Mouse (Mus musculus) splenic B cell, adult 2 months (primary cell): ENCODE results near the gene Dmrtc2.

Experiments
- DNase-seq: peaks from one replicate; pipeline ENCODE4 v3.0.0-alpha.2; 2011; ENCODE audit warnings: low read depth, low spot score
- H3K27me3 ChIP-seq: 2 replicates; pipeline ENCODE4 v1.6.1; 2012; ENCODE audit warnings: mild to moderate bottlenecking, low read length, moderate library complexity, mixed read lengths; ENCODE audit not compliant: control insufficient read depth, poor library complexity, insufficient read depth, severe bottlenecking
- H3K36me3 ChIP-seq: 2 replicates; pipeline ENCODE4 v1.6.1; 2012; ENCODE audit warnings: mild to moderate bottlenecking, low read length, moderate library complexity, mixed read lengths; ENCODE audit not compliant: control insufficient read depth, poor library complexity, insufficient read depth, severe bottlenecking

Gene Dmrtc2

DNA sequence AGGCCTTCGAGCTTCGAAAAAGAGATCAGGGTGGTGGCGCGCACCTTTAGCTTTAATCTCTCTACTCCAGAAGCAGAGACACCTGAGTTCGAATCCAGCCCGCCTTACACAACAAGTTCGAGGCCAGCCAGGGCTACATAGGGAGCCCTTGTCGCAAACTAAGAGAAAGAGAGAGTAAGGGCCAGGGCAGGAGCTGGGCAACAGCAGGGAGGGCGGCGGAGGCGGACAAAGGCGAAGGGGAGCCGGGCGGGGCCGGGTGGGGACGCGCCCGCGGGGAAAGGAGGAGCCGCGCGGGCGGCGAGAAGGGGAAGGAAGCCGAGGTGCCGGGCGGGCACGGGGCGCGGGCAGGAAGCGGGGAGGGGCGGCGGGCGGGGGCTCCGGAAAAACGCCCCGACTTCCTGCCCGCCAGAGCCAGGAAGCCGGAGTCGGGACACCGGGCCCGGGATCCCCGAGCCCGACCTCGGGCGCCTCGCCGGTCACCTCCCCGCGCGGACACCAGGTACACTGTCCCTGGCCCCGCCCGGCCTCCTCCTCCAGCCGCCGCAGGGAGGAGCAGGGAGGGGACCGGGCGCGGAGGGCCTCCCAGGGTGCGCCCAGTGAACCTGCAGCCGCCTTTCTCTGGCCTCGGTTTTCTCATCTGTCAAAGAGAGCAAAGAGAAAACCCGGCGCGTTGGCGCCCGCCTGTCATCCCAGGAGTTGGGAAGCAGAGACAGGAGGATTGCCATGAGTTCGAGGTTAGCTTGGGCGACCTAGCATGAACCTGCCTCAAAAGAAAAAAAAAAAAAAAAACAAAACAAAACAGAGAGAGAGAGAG lies 33.0 kb downstream of the Dmrtc2 start, which contains the start of gene Arhgef1:
Gene Arhgef1, plus strand, starts transcription at position 283 of the 814 bp plus-strand sequence.
- Histone ChIP-seq H3K27me3 (no peaks in the 10 kb centered on the region), H3K36me3 (peaks cover 18% of the 10 kb centered on the region)
- peak; percentile 80 for DNase-seq

DNA sequence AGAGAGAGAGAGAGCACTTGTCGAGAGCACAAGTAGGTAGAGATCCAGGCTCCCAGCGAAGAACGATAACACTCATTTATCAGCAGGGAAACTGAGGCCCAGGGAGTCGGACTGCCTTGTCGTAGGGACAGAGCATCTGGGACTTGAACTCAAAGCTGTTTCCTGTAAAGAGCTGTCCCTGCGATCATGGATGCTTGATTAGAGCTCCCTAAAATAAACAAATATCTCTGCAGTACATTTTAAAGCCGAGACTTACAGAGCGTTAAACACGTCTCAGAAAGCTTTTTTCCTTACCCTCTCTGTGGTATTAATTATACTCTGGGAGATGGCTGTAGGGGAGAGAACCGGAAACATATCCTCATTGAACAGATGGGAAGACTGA lies 33.6 kb downstream of the Dmrtc2 start:
- Histone ChIP-seq H3K36me3 (peaks cover 21% of the 10 kb centered on the region), H3K27me3 (no peaks in the 10 kb centered on the region)
- DNase-seq = peak; percentile 46

DNA sequence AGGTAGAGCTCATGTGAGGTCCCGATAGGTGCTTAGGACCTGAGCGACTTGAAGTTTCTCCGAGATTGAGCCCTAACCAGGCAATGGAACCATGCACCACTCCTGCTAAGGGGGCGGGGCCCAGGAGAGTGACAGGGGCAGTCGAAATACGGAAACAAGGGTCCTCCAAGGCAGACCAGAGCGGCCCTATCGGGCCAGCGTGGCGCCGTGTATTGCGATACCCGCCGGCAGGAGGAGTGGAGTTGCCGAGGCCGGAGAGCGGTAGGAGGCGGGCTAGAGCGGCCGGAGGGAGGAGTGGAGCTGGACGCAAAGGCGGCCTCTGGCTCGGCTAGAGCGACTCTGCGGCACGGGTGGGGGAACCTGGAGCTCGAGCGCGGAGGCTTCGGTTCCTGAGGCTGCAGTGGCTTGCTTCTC lies 34.2 kb downstream of the Dmrtc2 start:
- H3K27me3 ChIP-seq = no peaks in the 10 kb centered on the region
- peaks cover 18% of the 10 kb centered on the region for H3K36me3 ChIP-seq
- peak; percentile 99 for DNase-seq

DNA sequence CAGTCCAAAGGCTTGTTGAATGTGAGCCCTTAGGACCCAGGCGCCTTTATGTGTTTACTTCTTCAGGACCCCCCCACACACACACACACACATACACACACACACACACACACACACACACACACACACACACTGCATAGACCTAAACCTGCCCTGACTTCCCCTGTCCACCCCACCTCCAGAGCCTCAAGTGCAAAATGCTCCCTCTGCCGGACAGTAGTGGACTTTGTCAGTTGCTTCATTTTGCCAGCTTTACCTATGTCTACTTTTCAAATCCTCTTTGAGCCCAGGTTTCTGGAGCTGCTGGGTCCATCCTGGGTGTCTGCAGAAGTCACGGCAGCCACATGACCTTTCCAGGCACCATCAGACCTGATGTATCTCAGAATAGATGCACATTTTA lies 35.1 kb downstream of the Dmrtc2 start:
- H3K27me3 ChIP-seq = no peaks in the 10 kb centered on the region
- DNase-seq = peak; percentile 90
- H3K36me3 ChIP-seq = peaks cover 11% of the 10 kb centered on the region

DNA sequence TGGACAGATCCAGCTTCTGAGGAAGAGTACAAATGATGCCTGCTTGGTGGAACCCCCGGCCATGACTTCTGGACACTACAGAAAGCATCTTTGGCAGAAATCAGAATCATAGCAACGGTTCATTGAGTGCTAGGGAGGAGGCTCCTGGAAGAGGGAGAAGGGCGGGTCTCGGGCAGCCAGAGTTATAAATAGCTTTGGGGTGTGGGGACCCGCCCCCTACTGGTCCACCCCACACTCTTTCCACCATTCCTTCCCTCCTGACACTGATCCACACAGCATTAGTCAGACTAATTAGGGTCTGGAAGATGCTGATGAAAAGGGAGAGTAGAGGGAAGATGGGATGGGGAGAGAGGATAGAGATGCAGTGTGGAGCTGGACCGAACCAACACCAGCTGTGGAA lies 36.7 kb downstream of the Dmrtc2 start:
- DNase-seq = no peak
- peaks cover 10% of the 10 kb centered on the region for H3K36me3 ChIP-seq
- H3K27me3 ChIP-seq = no peaks in the 10 kb centered on the region

DNA sequence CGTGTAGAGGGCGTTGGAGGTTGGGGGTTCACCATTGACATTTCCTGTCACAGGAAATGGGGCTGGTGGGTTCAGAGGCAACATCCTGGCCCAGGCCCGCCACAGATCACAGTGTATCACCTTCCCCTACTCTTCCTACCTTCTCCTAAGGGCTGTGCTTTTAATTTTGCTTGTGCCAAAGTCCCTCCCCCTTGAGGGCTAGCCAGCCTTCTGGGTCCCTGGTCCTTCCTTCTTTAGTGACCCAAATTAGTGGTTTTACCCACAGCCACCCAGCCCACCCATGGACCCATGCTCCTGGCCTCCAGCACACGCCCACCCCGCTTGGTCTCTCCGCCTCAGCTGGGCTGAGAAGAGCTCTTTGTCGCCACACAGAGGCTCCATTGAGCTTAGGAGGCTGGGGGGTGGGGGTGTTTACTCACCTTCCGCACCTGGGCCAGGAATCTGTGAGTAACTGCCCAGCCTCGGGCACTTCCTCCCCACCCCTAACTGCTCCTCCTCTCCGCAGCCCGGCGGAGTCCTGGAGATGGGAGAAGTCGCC lies 37.4 kb downstream of the Dmrtc2 start:
- DNase-seq = peak; percentile 67
- H3K27me3 ChIP-seq = no peaks in the 10 kb centered on the region
- H3K36me3 ChIP-seq = peaks cover 9% of the 10 kb centered on the region

DNA sequence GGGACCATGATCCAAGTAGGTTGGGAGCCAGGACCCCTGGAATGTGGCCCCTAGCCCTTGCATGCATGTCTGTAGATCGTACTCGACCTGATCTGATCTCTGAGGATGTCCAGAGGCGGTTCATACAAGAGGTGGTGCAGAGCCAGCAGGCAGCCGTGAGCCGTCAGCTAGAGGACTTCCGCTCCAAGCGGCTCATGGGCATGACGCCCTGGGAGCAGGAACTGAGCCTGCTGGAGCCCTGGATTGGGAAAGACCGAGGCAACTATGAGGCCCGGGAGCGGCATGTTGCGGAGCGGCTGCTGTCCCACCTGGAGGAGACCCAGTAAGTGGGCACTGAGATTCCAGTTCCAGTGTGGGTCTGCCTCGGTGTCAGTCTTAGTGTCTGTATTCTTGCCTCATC lies 42.6 kb downstream of the Dmrtc2 start:
- DNase-seq = no peak
- no peaks in the 10 kb centered on the region for H3K27me3 ChIP-seq
- H3K36me3 ChIP-seq = peaks cover 29% of the 10 kb centered on the region

DNA sequence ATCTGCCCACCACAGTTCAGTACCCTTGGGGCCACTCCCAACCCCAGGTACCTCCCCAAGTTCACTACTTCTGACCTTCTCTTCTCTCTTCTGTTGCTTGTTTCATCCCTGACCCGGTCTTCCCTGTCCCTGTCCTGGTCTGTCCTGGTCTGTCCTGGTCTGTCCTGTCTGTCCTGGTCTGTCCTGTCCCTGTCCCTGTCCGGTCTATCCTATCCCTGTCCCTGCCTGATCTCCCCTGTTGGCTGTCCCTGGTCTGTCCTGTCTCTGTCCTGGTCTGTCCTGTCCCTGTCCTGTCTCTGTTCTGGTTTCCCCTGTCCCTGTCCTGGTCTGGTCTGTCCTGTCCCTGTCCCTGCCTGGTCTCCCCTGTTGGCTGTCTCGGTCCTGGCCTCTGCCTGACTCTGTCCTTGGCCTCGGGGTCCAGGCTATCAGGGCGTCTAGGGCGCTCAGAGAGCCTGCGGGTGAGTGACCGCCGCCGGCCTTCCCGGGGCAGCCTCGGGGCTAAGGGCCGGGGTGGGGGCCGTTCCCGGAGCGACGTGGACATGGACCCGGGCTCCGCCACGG lies 49.0 kb downstream of the Dmrtc2 start:
- DNase-seq = no peak
- no peaks in the 10 kb centered on the region for H3K27me3 ChIP-seq

DNA sequence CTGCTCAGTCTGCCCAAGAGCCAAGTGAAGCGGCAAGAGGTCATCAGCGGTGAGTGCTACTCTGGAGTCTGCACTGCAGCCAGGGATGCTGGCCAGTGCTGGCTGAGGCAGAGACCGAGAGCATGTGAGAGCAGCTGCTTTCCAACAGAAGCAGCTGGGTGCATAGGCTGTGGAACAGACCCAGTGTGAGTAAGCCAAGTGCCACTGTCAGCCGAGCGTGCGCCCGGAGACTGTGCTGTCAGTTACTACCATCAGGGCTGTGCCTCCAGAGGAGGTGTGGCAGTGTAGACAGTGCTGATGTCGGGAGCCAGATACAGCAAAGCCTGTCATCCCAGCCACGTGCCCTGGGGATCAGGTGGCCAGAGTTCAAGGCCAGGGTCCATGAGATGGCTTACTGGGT lies 49.9 kb downstream of the Dmrtc2 start:
- no peak for DNase-seq
- no peaks in the 10 kb centered on the region for H3K27me3 ChIP-seq
- H3K36me3 ChIP-seq = peaks cover 61% of the 10 kb centered on the region

More for the DNA sequence above, 49.0 kb downstream of the Dmrtc2 start:
- peaks cover 52% of the 10 kb centered on the region for H3K36me3 ChIP-seq
